Mouse (Mus musculus): ENCODE measurements around the gene Psmb11. TPM values are rescaled to one million over a fixed set of nuclear protein-coding genes. Genes with fewer than 3 reads are reported as not detected.
"Not testable (repeated sequence)": the region's sequence is repeated elsewhere in the genome, so short reads cannot be mapped to it uniquely, and the experiment has no call there.

Psmb11 gene
- polyA plus RNA-seq, 1 experiment from 2014 or later, result not detected

GRCm38 (mm10) chr14:54605752-54606321 lies 15.4 kb upstream of the Psmb11 start, which contains the start of gene 4931414P19Rik:
TSS of gene 4931414P19Rik (minus strand) at chr14:54605993.
- peaks cover 19% of the 10 kb centered on the region for H3K4me1 ChIP-seq
- H3K4me2 ChIP-seq, result peak within 1 kb of the TSS; percentile 63
- under 1% methylated on average over 36 of the region's 39 CpGs for WGBS
- H3K36me3 ChIP-seq, result peaks cover 5% of the 10 kb centered on the region; the same call in 1 of the 2 replicates
- peak within 1 kb of the TSS; percentile 76 for H3K9ac ChIP-seq
- H3K4me3 ChIP-seq, result peak within 1 kb of the TSS; percentile 54
- no peaks in the 10 kb centered on the region for H3K27me3 ChIP-seq
- ATAC-seq (ENCODE audit: insufficient number of reproducible peaks, insufficient read depth, low FRiP score, low TSS enrichment, low read depth), result peak; percentile 48
- no peaks in the 10 kb centered on the region for H3K9me3 ChIP-seq
- H3K27ac ChIP-seq, result peak within 1 kb of the TSS; percentile 82

- Histone ChIP-seq H3K4me3 (no peak overlapping the region), H3K4me1 (peaks cover 17% of the 10 kb centered on the region)
- WGBS, result 52% methylated on average over 8 of the region's 8 CpGs
Measured at GRCm38 (mm10) chr14:54607226-54607625, 14.0 kb upstream of the Psmb11 start.

GRCm38 (mm10) chr14:54609245-54609644 lies 12.0 kb upstream of the Psmb11 start:
- no peaks in the 10 kb centered on the region for H3K9me3 ChIP-seq
- no peak overlapping the region for H3K4me2 ChIP-seq
- H3K27me3 ChIP-seq, result no peaks in the 10 kb centered on the region
- ATAC-seq (ENCODE audit: insufficient number of reproducible peaks, insufficient read depth, low FRiP score, low TSS enrichment, low read depth), result no peak
- 51% methylated on average over 4 of the region's 4 CpGs for WGBS
- H3K27ac ChIP-seq, result no peak overlapping the region; the same call in 1 of the 2 replicates
- H3K4me1 ChIP-seq, result peaks cover 10% of the 10 kb centered on the region; the same call in 1 of the 2 replicates
- H3K4me3 ChIP-seq, result no peak overlapping the region
- no peak overlapping the region for H3K9ac ChIP-seq
- peaks cover 25% of the 10 kb centered on the region for H3K36me3 ChIP-seq

More at GRCm38 (mm10) chr14:54607226-54607625, 14.0 kb upstream of the Psmb11 start:
- Histone ChIP-seq H3K36me3 (peaks cover 13% of the 10 kb centered on the region), H3K9ac (no peak overlapping the region), H3K4me2 (no peak overlapping the region), H3K27me3 (no peaks in the 10 kb centered on the region), H3K9me3 (no peaks in the 10 kb centered on the region), H3K27ac (0 out of 2 replicates have a peak overlapping the region, but pooled peaks have one; percentile 16)
- no peak for ATAC-seq (ENCODE audit: insufficient number of reproducible peaks, insufficient read depth, low FRiP score, low TSS enrichment, low read depth)

DNA sequence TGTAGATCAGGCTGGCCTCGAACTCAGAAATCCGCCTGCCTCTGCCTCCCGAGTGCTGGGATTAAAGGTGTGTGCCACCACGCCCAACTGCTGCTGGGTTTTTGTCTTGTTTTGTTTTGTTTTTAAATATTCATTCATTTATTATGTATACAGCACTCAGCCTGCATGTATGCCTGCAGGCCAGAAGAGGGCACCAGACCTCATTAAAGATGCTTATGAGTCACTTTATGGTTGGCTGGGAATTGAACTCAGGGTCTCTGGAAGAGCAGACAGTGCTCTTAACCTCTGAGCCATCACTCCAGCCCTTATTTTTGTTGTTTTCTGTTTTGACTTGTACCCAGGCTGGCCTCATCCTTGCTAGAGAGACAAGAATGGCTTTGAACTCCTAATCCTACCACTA lies 11.3 kb upstream of the Psmb11 start:
- WGBS, result 85% methylated on average over 4 of the region's 4 CpGs
- H3K4me2 ChIP-seq, result no peak overlapping the region
- H3K27me3 ChIP-seq, result no peaks in the 10 kb centered on the region
- no peaks in the 10 kb centered on the region for H3K9me3 ChIP-seq
- 0 out of 2 replicates have a peak, but pooled peaks cover 4% of the 10 kb centered on the region for H3K4me1 ChIP-seq
- H3K9ac ChIP-seq, result no peak overlapping the region
- H3K27ac ChIP-seq, result no peak overlapping the region
- no peak for ATAC-seq (ENCODE audit: insufficient number of reproducible peaks, insufficient read depth, low FRiP score, low TSS enrichment, low read depth)
- peaks cover 31% of the 10 kb centered on the region for H3K36me3 ChIP-seq
- no peak overlapping the region for H3K4me3 ChIP-seq

GRCm38 (mm10) chr14:54610648-54611047 lies 10.6 kb upstream of the Psmb11 start:
- H3K9ac ChIP-seq, result no peak overlapping the region
- 80% methylated on average over 6 of the region's 6 CpGs for WGBS
- H3K4me2 ChIP-seq, result no peak overlapping the region
- ATAC-seq (ENCODE audit: insufficient number of reproducible peaks, insufficient read depth, low FRiP score, low TSS enrichment, low read depth), result no peak
- peaks cover 38% of the 10 kb centered on the region for H3K36me3 ChIP-seq
- no peak overlapping the region for H3K27ac ChIP-seq
- H3K4me1 ChIP-seq, result 0 out of 2 replicates have a peak, but pooled peaks cover 4% of the 10 kb centered on the region
- no peaks in the 10 kb centered on the region for H3K9me3 ChIP-seq
- no peaks in the 10 kb centered on the region for H3K27me3 ChIP-seq
- H3K4me3 ChIP-seq, result no peak overlapping the region

- peaks cover 47% of the 10 kb centered on the region for H3K36me3 ChIP-seq
- H3K27ac ChIP-seq; ATAC-seq (ENCODE audit: insufficient number of reproducible peaks, insufficient read depth, low FRiP score, low TSS enrichment, low read depth); H3K9me3 ChIP-seq; H3K4me2 ChIP-seq; H3K27me3 ChIP-seq; H3K9ac ChIP-seq; H3K4me3 ChIP-seq: not testable (repeated sequence)
- peaks cover 13% of the 10 kb centered on the region for H3K4me1 ChIP-seq
- 91% methylated on average over 16 of the region's 16 CpGs for WGBS
Measured at GRCm38 (mm10) chr14:54614130-54614529, 7.1 kb upstream of the Psmb11 start.

GRCm38 (mm10) chr14:54616226-54616825 lies 4.9 kb upstream of the Psmb11 start:
- Histone ChIP-seq H3K4me3 (peak overlapping the region; percentile 77; the same call in 1 of the 2 replicates), H3K9me3 (no peaks in the 10 kb centered on the region)

GRCm38 (mm10) chr14:54617152-54617896 lies 3.9 kb upstream of the Psmb11 start:
- Histone ChIP-seq H3K4me1 (peaks cover 13% of the 10 kb centered on the region), H3K36me3 (peaks cover 34% of the 10 kb centered on the region), H3K9me3 (no peaks in the 10 kb centered on the region), H3K27me3 (no peaks in the 10 kb centered on the region), H3K4me3 (peak overlapping the region; percentile 77), H3K9ac (peak overlapping the region; percentile 94), H3K4me2 (peak overlapping the region; percentile 69), H3K27ac (peak overlapping the region; percentile 85)
- ATAC-seq (ENCODE audit: insufficient number of reproducible peaks, insufficient read depth, low FRiP score, low TSS enrichment, low read depth), result 0 out of 2 replicates have a peak, but pooled peaks have one; percentile 17
- 2% methylated on average over 38 of the region's 38 CpGs for WGBS

More at GRCm38 (mm10) chr14:54616226-54616825, 4.9 kb upstream of the Psmb11 start:
- Histone ChIP-seq H3K36me3 (peaks cover 40% of the 10 kb centered on the region), H3K9ac (no peak overlapping the region), H3K4me1 (peaks cover 13% of the 10 kb centered on the region), H3K27ac (no peak overlapping the region), H3K27me3 (no peaks in the 10 kb centered on the region), H3K4me2 (peak overlapping the region; percentile 69; the same call in 1 of the 2 replicates)
- no peak for ATAC-seq (ENCODE audit: insufficient number of reproducible peaks, insufficient read depth, low FRiP score, low TSS enrichment, low read depth)
- 89% methylated on average over 16 of the region's 16 CpGs for WGBS

GRCm38 (mm10) chr14:54617897-54618365 lies 3.3 kb upstream of the Psmb11 start, which contains the start of gene Psmb5:
TSS of gene Psmb5 (minus strand) at chr14:54618022.
- WGBS, result under 1% methylated on average over 25 of the region's 25 CpGs
- peaks cover 29% of the 10 kb centered on the region for H3K36me3 ChIP-seq
- ATAC-seq (ENCODE audit: insufficient number of reproducible peaks, insufficient read depth, low FRiP score, low TSS enrichment, low read depth), result peak; percentile 79
- peak within 1 kb of the TSS; percentile 94 for H3K9ac ChIP-seq
- H3K27ac ChIP-seq, result peak within 1 kb of the TSS; percentile 85
- H3K9me3 ChIP-seq, result no peaks in the 10 kb centered on the region
- no peaks in the 10 kb centered on the region for H3K27me3 ChIP-seq
- peak within 1 kb of the TSS; percentile 69 for H3K4me2 ChIP-seq
- peaks cover 13% of the 10 kb centered on the region for H3K4me1 ChIP-seq
- H3K4me3 ChIP-seq, result peak within 1 kb of the TSS; percentile 77

GRCm38 (mm10) chr14:54623334-54623733 lies 2.1 kb downstream of the Psmb11 start:
- H3K9me3 ChIP-seq, result no peaks in the 10 kb centered on the region
- no peak overlapping the region for H3K4me3 ChIP-seq
- no peak overlapping the region for H3K27ac ChIP-seq
- H3K27me3 ChIP-seq, result no peaks in the 10 kb centered on the region
- no peaks in the 10 kb centered on the region for H3K36me3 ChIP-seq
- no peaks in the 10 kb centered on the region for H3K4me1 ChIP-seq
- no peak overlapping the region for H3K4me2 ChIP-seq
- WGBS, result 87% methylated on average over 6 of the region's 6 CpGs
- no peak for ATAC-seq (ENCODE audit: insufficient number of reproducible peaks, insufficient read depth, low FRiP score, low TSS enrichment, low read depth)
- H3K9ac ChIP-seq, result no peak overlapping the region

DNA sequence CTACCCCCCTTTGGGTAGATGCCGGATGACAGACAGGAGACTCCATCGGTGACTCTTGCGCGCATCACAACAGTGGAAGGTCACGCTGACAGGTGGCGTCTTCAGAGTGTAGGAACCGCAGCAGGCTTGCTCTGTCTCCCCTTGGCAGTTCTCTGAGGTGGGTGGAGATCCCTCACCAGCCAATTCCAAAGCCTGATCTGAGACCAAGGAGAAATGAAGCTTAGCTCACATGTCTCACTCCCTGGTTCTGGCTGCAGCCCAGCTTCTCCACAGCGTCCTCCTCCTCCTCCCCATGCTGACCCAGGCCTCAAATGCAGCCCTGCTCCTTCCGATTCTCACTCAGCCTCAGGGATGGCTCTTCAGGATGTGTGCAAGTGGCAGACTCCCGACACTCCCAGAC lies 3.7 kb downstream of the Psmb11 start:
- no peak overlapping the region for H3K4me2 ChIP-seq
- peak overlapping the region; percentile 21; the same call in 1 of the 2 replicates for H3K9ac ChIP-seq
- no peaks in the 10 kb centered on the region; the same call in 1 of the 2 replicates for H3K36me3 ChIP-seq
- H3K27me3 ChIP-seq, result no peaks in the 10 kb centered on the region
- H3K27ac ChIP-seq, result no peak overlapping the region
- no peaks in the 10 kb centered on the region for H3K4me1 ChIP-seq
- no peak overlapping the region for H3K4me3 ChIP-seq
- ATAC-seq (ENCODE audit: insufficient number of reproducible peaks, insufficient read depth, low FRiP score, low TSS enrichment, low read depth), result no peak
- WGBS, result 52% methylated on average over 10 of the region's 10 CpGs
- no peaks in the 10 kb centered on the region for H3K9me3 ChIP-seq
